Mouse (Mus musculus) liver, embryonic 14.5 days (tissue): ENCODE results near the gene Egfem1. TPM values are rescaled to one million over a fixed set of nuclear protein-coding genes. Genes with fewer than 3 reads are reported as not detected.

Experiments
- ATAC-seq: fragments of 200-750 bp; cut with Nextera tagmentation; 2 replicates; pipeline ENCODE4 v1.8.0; 2017; ENCODE audit warnings: moderate number of reproducible peaks, mild to moderate bottlenecking, moderate library complexity; ENCODE audit not compliant: insufficient read depth
- DNase-seq, 3 experiments: peaks; one replicate each; pipeline ENCODE4 v3.0.0-alpha.2; 2012 to 2013; ENCODE audit warnings: low read depth in 3 of 3, low spot score in 3 of 3
- H3K27ac ChIP-seq: fragments of 300-500 bp; sonication (generic); 2 replicates; pipeline ENCODE4 v1.5.1; 2014; ENCODE audit warnings: moderate library complexity, mild to moderate bottlenecking, control low read depth, inconsistent platforms
- H3K27me3 ChIP-seq: fragments of 300-500 bp; sonication (generic); 2 replicates; pipeline ENCODE4 v1.6.1; 2014; ENCODE audit warnings: mild to moderate bottlenecking, low read length, moderate library complexity; ENCODE audit not compliant: control insufficient read depth, insufficient read depth
- H3K36me3 ChIP-seq: fragments of 300-500 bp; sonication (generic); replicated peaks from 2 replicates; pipeline ENCODE4 v1.6.1; 2014; ENCODE audit warnings: low read depth; ENCODE audit not compliant: control insufficient read depth, insufficient read depth
- H3K4me1 ChIP-seq, 2 experiments: fragments of 200-500 bp in 1 of 2; fragments of 300-500 bp in 1 of 2; sonication (generic) in 1 of 2; replicated peaks; 2 replicates each; pipeline ENCODE4 v1.6.1; 2012 to 2014; ENCODE audit warnings: antibody characterized with exemption in 1 of 2, inconsistent platforms in 1 of 2, low read length in 1 of 2; ENCODE audit not compliant: control insufficient read depth in 2 of 2, insufficient read depth in 2 of 2
- H3K4me2 ChIP-seq: fragments of 300-500 bp; sonication (generic); 2 replicates; pipeline ENCODE4 v1.6.1; 2014; ENCODE audit warnings: low read depth, mild to moderate bottlenecking, control low read depth, moderate library complexity
- H3K4me3 ChIP-seq, 2 experiments: fragments of 200-500 bp in 1 of 2; fragments of 300-500 bp in 1 of 2; sonication (generic) in 1 of 2; 2 replicates each; pipeline ENCODE4 v1.5.1; 2012 to 2014; ENCODE audit warnings: low read depth in 2 of 2, low read length in 2 of 2, mild to moderate bottlenecking in 2 of 2, control low read depth in 1 of 2, inconsistent platforms in 1 of 2, moderate library complexity in 1 of 2; ENCODE audit not compliant: insufficient read depth in 1 of 2
- H3K9ac ChIP-seq: fragments of 300-500 bp; sonication (generic); replicated peaks from 2 replicates; pipeline ENCODE4 v1.6.1; 2014; ENCODE audit warnings: mild to moderate bottlenecking, control low read depth, moderate library complexity
- H3K9me3 ChIP-seq: fragments of 300-500 bp; sonication (generic); 2 replicates; pipeline ENCODE4 v1.6.1; 2016; ENCODE audit warnings: low read length, mixed read lengths; ENCODE audit not compliant: control insufficient read depth
- CTCF ChIP-seq: IDR thresholded peaks from 2 replicates; pipeline ENCODE4 v1.5.1; 2016; ENCODE audit warnings: antibody characterized with exemption, low read depth, control low read depth
- EP300 ChIP-seq: IDR thresholded peaks from 2 replicates; pipeline ENCODE4 v1.6.1; 2016; ENCODE audit warnings: antibody characterized with exemption, low read depth
- WGBS: fragments of 180-500 bp; shearing (Covaris S2); extraction: QIAGEN DNeasy Blood & Tissue Kit; methylation state at CpG from one replicate; pipeline ENCODE4 v1.1.7; 2014; ENCODE audit not compliant: insufficient replicate concordance; 5-methylcytosine and 5-hydroxymethylcytosine counted together
- polyA plus RNA-seq, 2 experiments: library from polyadenylated mRNA; depleted of rRNA in 1 of 2; stranded (reverse) in 1 of 2; unstranded in 1 of 2; fragments of >200 nt; fragmentation: Nextera tagmentation in 1 of 2; extraction: Ambion mirVana in 1 of 2; gene quantifications; 2 replicates each; pipeline versions ENCODE4 v1.2.1 to v1.2.3; 2012 to 2014

The Egfem1 gene
- polyA plus RNA-seq, 2 experiments = 0.12 to 0.36 TPM

GRCm38 (mm10) chr3:29432109-29433091 is 350.6 kb downstream of the Egfem1 start:
- Histone ChIP-seq H3K9ac (no peak overlapping the region), H3K9me3 (no peaks in the 10 kb centered on the region), H3K4me2 (no peak overlapping the region), H3K27ac (no peak overlapping the region), H3K36me3 (no peaks in the 10 kb centered on the region), H3K27me3 (no peaks in the 10 kb centered on the region), H3K4me1 (no peaks in the 10 kb centered on the region), H3K4me3 (no peak overlapping the region)
- TF ChIP-seq EP300 = no peak
- no peak for TF ChIP-seq CTCF
- WGBS = 65% methylated on average over 10 of the region's 10 CpGs
- no peak for ATAC-seq
- no peak for DNase-seq

GRCm38 (mm10) chr3:29443024-29443423 is 361.2 kb downstream of the Egfem1 start:
- no peaks in the 10 kb centered on the region for H3K36me3 ChIP-seq
- no peak overlapping the region for H3K27ac ChIP-seq
- H3K4me1 ChIP-seq = no peaks in the 10 kb centered on the region
- H3K4me3 ChIP-seq = no peak overlapping the region
- no peak overlapping the region for H3K9ac ChIP-seq
- DNase-seq (no peak), ATAC-seq (no peak)
- no peaks in the 10 kb centered on the region for H3K9me3 ChIP-seq
- H3K27me3 ChIP-seq = no peaks in the 10 kb centered on the region
- no peak for TF ChIP-seq EP300
- no peak for TF ChIP-seq CTCF
- no peak overlapping the region for H3K4me2 ChIP-seq
- 61% methylated on average over 6 of the region's 6 CpGs for WGBS

GRCm38 (mm10) chr3:29444661-29445060 is 362.8 kb downstream of the Egfem1 start:
- no peak for DNase-seq
- WGBS = 56% methylated on average over 5 of the region's 5 CpGs

GRCm38 (mm10) chr3:29446081-29446480 is 364.3 kb downstream of the Egfem1 start:
- Histone ChIP-seq H3K4me1 (no peaks in the 10 kb centered on the region), H3K9ac (no peak overlapping the region), H3K4me2 (no peak overlapping the region), H3K36me3 (no peaks in the 10 kb centered on the region), H3K27ac (no peak overlapping the region), H3K4me3 (no peak overlapping the region), H3K9me3 (no peaks in the 10 kb centered on the region), H3K27me3 (no peaks in the 10 kb centered on the region)
- DNase-seq = no peak
- WGBS = 31% methylated on average over 3 of the region's 3 CpGs
- TF ChIP-seq EP300 (no peak), CTCF (no peak)
- no peak for ATAC-seq

More at GRCm38 (mm10) chr3:29444661-29445060, 362.8 kb downstream of the Egfem1 start:
- Histone ChIP-seq H3K4me3 (no peak overlapping the region), H3K9me3 (no peaks in the 10 kb centered on the region), H3K27ac (no peak overlapping the region), H3K27me3 (no peaks in the 10 kb centered on the region), H3K9ac (no peak overlapping the region), H3K4me2 (no peak overlapping the region), H3K4me1 (no peaks in the 10 kb centered on the region), H3K36me3 (no peaks in the 10 kb centered on the region)
- TF ChIP-seq CTCF (no peak), EP300 (no peak)
- no peak for ATAC-seq

- H3K4me2 ChIP-seq = no peak overlapping the region
- H3K27ac ChIP-seq = no peak overlapping the region
- ATAC-seq = no peak
- no peak for DNase-seq
- H3K9ac ChIP-seq = no peak overlapping the region
- WGBS = 55% methylated on average over 5 of the region's 5 CpGs
- H3K4me1 ChIP-seq = no peaks in the 10 kb centered on the region
- H3K4me3 ChIP-seq = no peak overlapping the region
- no peak for TF ChIP-seq EP300
- no peak for TF ChIP-seq CTCF
- no peaks in the 10 kb centered on the region for H3K9me3 ChIP-seq
- no peaks in the 10 kb centered on the region for H3K36me3 ChIP-seq
- H3K27me3 ChIP-seq = no peaks in the 10 kb centered on the region
Measured at GRCm38 (mm10) chr3:29448829-29449406, 367.1 kb downstream of the Egfem1 start.
